ENCODE assay signal across 10 mouse cellular contexts in genomic region chr10:114800331-114801304, GRCm38 (mm10). TPM values are rescaled to one million over a fixed set of nuclear protein-coding genes. Genes with fewer than 3 reads are reported as not detected.
DNase-seq lines count a peak whose midpoint lies in the region; ATAC-seq and TF ChIP-seq lines count a peak whose summit lies in the region.
"Had no signal": no experiment of that assay in that cellular context is flagged by ENCODE, and none has a peak within 500 bp of the region (broad histone marks: within the 10 kb centered on the region; RNA-seq: fewer than 3 reads in every experiment).

No protein-coding gene starts in this region.

- H3K36me3 ChIP-seq in heart, embryonic 10.5 days = no peaks in the 10 kb centered on the region
- H3K36me3 ChIP-seq in ES-Bruce4 (ENCODE audit: control insufficient read depth, insufficient read depth, low read length, poor library complexity, severe bottlenecking) = no peaks in the 10 kb centered on the region
- no peaks in the 10 kb centered on the region for H3K36me3 ChIP-seq in hindbrain, postnatal 0 days (ENCODE audit: insufficient read depth, low read length)
- H3K36me3 ChIP-seq in neural tube, embryonic 11.5 days (ENCODE audit: control insufficient read depth, insufficient read depth, low read length) = no peaks in the 10 kb centered on the region

- H3K9ac ChIP-seq in ES-Bruce4 (ENCODE audit: low read depth, poor library complexity, severe bottlenecking) = no peak overlapping the region
- H3K9ac ChIP-seq in hindbrain, postnatal 0 days (replicated peaks; ENCODE audit: low read length) = peak overlapping the region; percentile 60
- H3K9ac ChIP-seq in neural tube, embryonic 11.5 days (ENCODE audit: low read length) = no peak overlapping the region

- TF ChIP-seq POLR2A in ES-Bruce4 (IDR thresholded peaks at IDR 0.05; ENCODE audit: insufficient read depth, low read length) = no peak

- H3K4me3 ChIP-seq in heart, embryonic 10.5 days = peak overlapping the region; percentile 72
- H3K4me3 ChIP-seq in ES-Bruce4 (ENCODE audit: low read depth, low read length) = peak overlapping the region; percentile 56
- H3K4me3 ChIP-seq in hindbrain, postnatal 0 days (ENCODE audit: low read length) = peak overlapping the region; percentile 76
- peak overlapping the region; percentile 62 for H3K4me3 ChIP-seq in neural tube, embryonic 11.5 days (ENCODE audit: low read depth, low read length)

- no peak for DNase-seq in heart, embryonic 10.5 days (ENCODE audit: low spot score)
- DNase-seq in heart, adult 18-20 months = no peak
- DNase-seq in embryo, embryonic 10.5 days (ENCODE audit: low spot score) = peak; percentile 14
- DNase-seq in hindbrain, postnatal 0 days (ENCODE audit: low spot score) = peak; percentile 38
- DNase-seq in neural tube, embryonic 11.5 days (ENCODE audit: low spot score) = peak; percentile 37
- DNase-seq in spleen, adult 12 weeks (ENCODE audit: low spot score) = no peak
- no peak for DNase-seq in spleen, postnatal 10 days (ENCODE audit: low spot score in 2 of 2)

- peak overlapping the region; percentile 70 for H3K4me2 ChIP-seq in hindbrain, postnatal 0 days (ENCODE audit: low read depth, low read length)
- H3K4me2 ChIP-seq in neural tube, embryonic 11.5 days (ENCODE audit: low read depth) = peak overlapping the region; percentile 95

- peaks cover 21% of the 10 kb centered on the region for H3K4me1 ChIP-seq in heart, embryonic 10.5 days
- no peaks in the 10 kb centered on the region for H3K4me1 ChIP-seq in ES-Bruce4 (ENCODE audit: control insufficient read depth, insufficient read depth, low read length)
- H3K4me1 ChIP-seq in hindbrain, postnatal 0 days (ENCODE audit: insufficient read depth, low read length) = no peaks in the 10 kb centered on the region
- H3K4me1 ChIP-seq in neural tube, embryonic 11.5 days (ENCODE audit: control insufficient read depth, insufficient read depth, low read length) = 0 out of 2 replicates have a peak, but pooled peaks cover 8% of the 10 kb centered on the region

- 7% methylated on average over 75 of the region's 75 CpGs for WGBS in heart, embryonic 10.5 days
- whole genome bisulfite sequencing in hindbrain, postnatal 0 days = 3% methylated on average over 70 of the region's 75 CpGs
- 8% methylated on average over 70 of the region's 75 CpGs for WGBS in neural tube, embryonic 11.5 days

- no peak for TF ChIP-seq EP300 in ES-Bruce4 (IDR thresholded peaks at IDR 0.05; ENCODE audit: insufficient read depth, low read depth, low read length)

- no peaks in the 10 kb centered on the region for H3K9me3 ChIP-seq in heart, embryonic 10.5 days
- no peaks in the 10 kb centered on the region for H3K9me3 ChIP-seq in ES-Bruce4 (replicated peaks; ENCODE audit: control insufficient read depth, insufficient read depth, low read length, poor library complexity, severe bottlenecking)
- H3K9me3 ChIP-seq in hindbrain, postnatal 0 days (ENCODE audit: low read length) = no peaks in the 10 kb centered on the region
- H3K9me3 ChIP-seq in neural tube, embryonic 11.5 days (ENCODE audit: control insufficient read depth, low read length) = no peaks in the 10 kb centered on the region

- TF ChIP-seq CTCF in ES-Bruce4 (IDR thresholded peaks at IDR 0.05; ENCODE audit: low read depth, low read length) = no peak
- TF ChIP-seq CTCF in hindbrain, postnatal 0 days (IDR thresholded peaks at IDR 0.05; ENCODE audit: low read depth) = 0 out of 2 replicates have a peak, but pooled peaks have one; percentile 17

- H3K27ac ChIP-seq in heart, embryonic 10.5 days = no peak overlapping the region
- H3K27ac ChIP-seq in ES-Bruce4 (ENCODE audit: insufficient read depth, low read length) = no peak overlapping the region
- peak overlapping the region; percentile 59; the same call in 1 of the 2 replicates for H3K27ac ChIP-seq in hindbrain, postnatal 0 days
- H3K27ac ChIP-seq in neural tube, embryonic 11.5 days (ENCODE audit: low read depth, low read length) = no peak overlapping the region

- ATAC-seq in hindbrain, postnatal 0 days = peak; percentile 46
- peak; percentile 32 for ATAC-seq in neural tube, embryonic 11.5 days (ENCODE audit: insufficient read depth, low FRiP score, low TSS enrichment)

- peaks cover 63% of the 10 kb centered on the region for H3K27me3 ChIP-seq in heart, embryonic 10.5 days (ENCODE audit: insufficient read depth, poor library complexity, severe bottlenecking)
- peaks cover 21% of the 10 kb centered on the region for H3K27me3 ChIP-seq in ES-Bruce4 (ENCODE audit: control insufficient read depth, insufficient read depth, low read length, poor library complexity, severe bottlenecking)
- H3K27me3 ChIP-seq in hindbrain, postnatal 0 days (ENCODE audit: insufficient read depth, low read length) = no peaks in the 10 kb centered on the region
- peaks cover 29% of the 10 kb centered on the region for H3K27me3 ChIP-seq in neural tube, embryonic 11.5 days (ENCODE audit: control insufficient read depth, insufficient read depth, low read length)

RNA-seq across cellular contexts. Expression of gene Trhde, which starts 1.5 kb away (rescaled TPM):
- polyA plus RNA-seq in heart, embryonic 10.5 days (2016; fragmentation: Nextera tagmentation; extraction: Ambion mirVana) = 0.06 TPM in 1 of 2 replicates, not detected in the other
- under 1 TPM; 0.17 to 0.33 TPM for total RNA-seq in heart, adult 18-20 months (2021)
- not detected in 2 replicates for polyA plus RNA-seq in ES-Bruce4 (2011; ENCODE audit: insufficient read depth, insufficient read length, low read depth, missing spikeins)
- 23.9 and 26.5 TPM in 2 replicates for total RNA-seq in hindbrain, postnatal 0 days (2014; rRNA removed)
- 6.1 and 6.3 TPM in 2 replicates for polyA plus RNA-seq in hindbrain, postnatal 0 days (2015; fragmentation: Nextera tagmentation; extraction: Ambion mirVana)
- polyA plus RNA-seq in neural tube, embryonic 11.5 days (2014; fragmentation: Nextera tagmentation; extraction: Ambion mirVana) = 2.2 and 3.1 TPM in 2 replicates
- total RNA-seq: hematopoietic stem cell, adult 5-6 weeks; MEL had no signal

Comparison
In these comparisons a context has a peak if more than half of its experiments do, and no peak if none do; other contexts are left out.
1. DNase-seq: peak in embryo, embryonic 10.5 days (single experiment), hindbrain, postnatal 0 days (single experiment) and neural tube, embryonic 11.5 days (single experiment); none in heart, embryonic 10.5 days (single experiment), heart, adult 18-20 months (0 of 2), spleen, adult 12 weeks (single experiment) and spleen, postnatal 10 days (0 of 2).
2. Peak in every context shown above with its lines, with median percentiles within 50 percentile points of each other: H3K4me3 ChIP-seq.